Mouse (Mus musculus): ENCODE measurements around the gene Aanat. TPM values are rescaled to one million over a fixed set of nuclear protein-coding genes. Genes with fewer than 3 reads are reported as not detected.

Gene Aanat
- total RNA-seq, 2 experiments from 2014 or later, result 1.0 to 1.6 TPM

GRCm38 (mm10) chr11:116642681-116643578, 56.7 kb downstream of the Aanat start:
- peak; percentile 82 to 90 for DNase-seq (ENCODE audit: extremely low spot score in 1 of 2, low spot score in 2 of 2)
- intact Hi-C loops (cut with DNase I), result loop anchor here (2.0 to 5.0 kb wide), 3 partner anchors 28 to 414 kb away; no protein-coding TSS in a partner anchor

GRCm38 (mm10) chr11:116643579-116644224, 57.5 kb downstream of the Aanat start:
- intact Hi-C loops (cut with DNase I), result loop anchor here (2.0 to 5.0 kb wide), 3 partner anchors 27 to 414 kb away; no protein-coding TSS in a partner anchor
- peak in 1 of 2 experiments; percentile 53 for DNase-seq (ENCODE audit: extremely low spot score in 1 of 2, low spot score in 2 of 2)

- peak in 1 of 2 experiments; percentile 69 for DNase-seq (ENCODE audit: extremely low spot score in 1 of 2, low spot score in 2 of 2)
- intact Hi-C loops (cut with DNase I), result loop anchor here (5.0 kb wide), 1 partner anchor 413 kb away; no protein-coding TSS in a partner anchor
These were observed 58.2 kb downstream of the Aanat start for GRCm38 (mm10) chr11:116644225-116645112.

GRCm38 (mm10) chr11:116645446-116646110, 59.3 kb downstream of the Aanat start:
- intact Hi-C loops (cut with DNase I), result no loop called here
- peak in 1 of 2 experiments; percentile 22 for DNase-seq (ENCODE audit: extremely low spot score in 1 of 2, low spot score in 2 of 2)

GRCm38 (mm10) chr11:116646136-116646535, 59.9 kb downstream of the Aanat start:
- intact Hi-C loops (cut with DNase I), result no loop called here
- peak in 1 of 2 experiments; percentile 32 for DNase-seq (ENCODE audit: extremely low spot score in 1 of 2, low spot score in 2 of 2)

- DNase-seq (ENCODE audit: extremely low spot score in 1 of 2, low spot score in 2 of 2), result peak in 1 of 2 experiments; percentile 23
- intact Hi-C loops (cut with DNase I), result no loop called here
These were observed 60.5 kb downstream of the Aanat start for GRCm38 (mm10) chr11:116646771-116647170.

Other genes with a start within 250 kb of the Aanat start
- gene Rnf157, start 173.4 kb upstream of the Aanat start, total RNA-seq (2021), result 100 to 1,000 TPM; 200 to 207 TPM
- 10 to 100 TPM; 31.3 to 31.7 TPM for gene Ubald2, start 152.3 kb upstream of the Aanat start, total RNA-seq (2021)
- gene Qrich2, start 120.2 kb upstream of the Aanat start, total RNA-seq (2021), result under 1 TPM in 1 of 2 experiments, not detected in 1; 0.14 TPM
- gene Prpsap1, start 92.2 kb upstream of the Aanat start, total RNA-seq (2021), result 10 to 100 TPM; 85.1 to 87.6 TPM
- gene Sphk1, start 55.5 kb upstream of the Aanat start, total RNA-seq (2021), result 1 to 10 TPM; 4.3 to 5.2 TPM
- 100 to 1,000 TPM; 136 to 140 TPM for gene Ube2o, start 5.0 kb upstream of the Aanat start, total RNA-seq (2021)
- gene Rhbdf2, start 40.6 kb downstream of the Aanat start, total RNA-seq (2021), result 1 to 10 TPM in 1 of 2 experiments, under 1 TPM in 1; 0.95 to 1.1 TPM
- 1 to 10 TPM; 1.7 to 3.3 TPM for gene Prcd, start 67.1 kb downstream of the Aanat start, total RNA-seq (2021)
- gene Cygb, start 67.9 kb downstream of the Aanat start, total RNA-seq (2021), result 10 to 100 TPM; 22.8 to 27.4 TPM
- gene St6galnac1, start 189.1 kb downstream of the Aanat start, total RNA-seq (2021), result not detected
- 10 to 100 TPM; 13.2 to 15.0 TPM for gene Mxra7, start 241.6 kb downstream of the Aanat start, total RNA-seq (2021)